Mouse (Mus musculus): ENCODE measurements at regions not wholly inside any gene's neighbourhood (a gene's known extent, or its start where the extent isn't known, plus 50 kb on each side); places are given as distances from the start of the nearest gene placed in this dataset.

DNA sequence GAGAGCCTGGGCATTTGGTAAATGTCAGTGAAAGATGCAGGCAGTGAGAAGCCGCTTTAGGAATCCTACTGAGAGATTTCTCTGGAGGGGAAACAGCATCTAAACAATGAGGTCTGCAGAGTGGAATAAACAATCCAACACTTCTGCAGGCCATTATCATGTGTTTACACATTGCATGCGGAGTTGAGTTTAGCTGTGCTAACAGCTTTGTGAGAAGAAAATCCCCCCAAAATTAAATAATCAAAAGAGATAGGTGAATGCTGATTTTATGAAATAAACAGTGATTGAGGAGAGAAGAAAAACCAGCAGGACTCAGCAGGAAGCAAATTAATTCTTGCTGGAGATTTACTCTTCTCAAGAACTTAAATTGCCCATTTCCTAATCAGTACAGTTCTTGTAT, 95.9 kb upstream of the Pam start:
- TF ChIP-seq POLR2A (IDR thresholded peaks at IDR 0.05; ENCODE audit: insufficient read depth, low read depth, low read length) (no peak), CTCF (IDR thresholded peaks at IDR 0.05; ENCODE audit: insufficient read depth, low read depth, low read length) (no peak)
